Mouse (Mus musculus): ENCODE measurements at regions not wholly inside any gene's neighbourhood (a gene's known extent, or its start where the extent isn't known, plus 50 kb on each side); places are given as distances from the start of the nearest gene placed in this dataset.

GRCm38 (mm10) chr17:14455251-14455743 lies 176.0 kb downstream of the Smoc2 start:
- no peak for TF ChIP-seq CTCF (IDR thresholded peaks at IDR 0.05)
- ATAC-seq (no peak), DNase-seq (ENCODE audit: low read depth, low spot score) (no peak)
- CTCF ChIA-PET: no interaction called here
- in situ Hi-C loops (cut with MboI; ENCODE audit: low pct_unique_long_range_greater_than_20kb): no loop called here
- POLR2A ChIA-PET: no interaction called here
- peaks cover 15% of the 10 kb centered on the region for H3K27me3 ChIP-seq

Measured in Patski (cell line).